Mouse (Mus musculus) gastrocnemius, adult 2 months (tissue): ENCODE results near the gene Galntl6. TPM values are rescaled to one million over a fixed set of nuclear protein-coding genes. Genes with fewer than 3 reads are reported as not detected.
A peak's percentile ranks its signal among the peaks of the same experiment; 100 is the strongest.

Experiments
- DNase-seq: peaks from one replicate; pipeline ENCODE4 v3.0.0; 2022
- H3K27ac ChIP-seq: fragments of 200-600 bp; 2 replicates; pipeline ENCODE4 v1.8.1; 2022; ENCODE audit warnings: mild to moderate bottlenecking
- H3K4me3 ChIP-seq: fragments of 200-600 bp; 2 replicates; pipeline ENCODE4 v1.8.1; 2022; ENCODE audit warnings: mild to moderate bottlenecking, moderate library complexity
- CTCF ChIP-seq: fragments of 200-600 bp; IDR thresholded peaks from 2 replicates; pipeline ENCODE4 v1.8.1; 2022; ENCODE audit warnings: antibody characterized with exemption, mild to moderate bottlenecking, moderate library complexity
- intact Hi-C: fragments of 180-260 bp; cut with DNase I; formaldehyde crosslinking; loops from one replicate; pipeline ENCODE4 v1.15.1; 2025
- total RNA-seq, 2 experiments: library from RNA; stranded (reverse); gene quantifications; 2 replicates each; pipeline ENCODE4 v1.2.3; 2021

The Galntl6 gene
- total RNA-seq, 2 experiments from 2014 or later, result not detected

DNA sequence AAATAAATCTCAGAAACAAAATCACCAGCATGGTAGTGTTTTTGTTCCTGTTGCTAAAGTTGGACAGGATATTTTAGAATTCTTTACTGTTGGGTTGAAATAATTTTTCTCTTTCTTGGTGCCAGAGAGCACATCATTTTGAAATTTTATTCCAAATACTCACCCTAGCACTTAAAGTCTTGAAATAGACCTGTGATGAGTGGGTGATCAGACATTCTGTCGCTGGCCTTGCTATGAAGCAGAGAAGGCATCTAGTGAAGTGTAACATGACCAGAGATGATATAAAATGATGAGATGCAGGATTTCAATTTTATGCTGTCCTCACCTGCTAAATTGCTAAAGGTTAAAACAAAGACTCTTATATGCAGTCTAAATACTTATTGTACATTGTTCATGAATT is 581.3 kb downstream of the Galntl6 start:
- Histone ChIP-seq H3K4me3 (no peak overlapping the region), H3K27ac (no peak overlapping the region)
- TF ChIP-seq CTCF, result no peak
- no peak for DNase-seq
- intact Hi-C loops, result no loop called here

GRCm38 (mm10) chr8:58313482-58313881 is 599.0 kb downstream of the Galntl6 start:
- H3K4me3 ChIP-seq, result no peak overlapping the region
- no peak for TF ChIP-seq CTCF
- no peak for DNase-seq
- intact Hi-C loops, result no loop called here
- H3K27ac ChIP-seq, result no peak overlapping the region

DNA sequence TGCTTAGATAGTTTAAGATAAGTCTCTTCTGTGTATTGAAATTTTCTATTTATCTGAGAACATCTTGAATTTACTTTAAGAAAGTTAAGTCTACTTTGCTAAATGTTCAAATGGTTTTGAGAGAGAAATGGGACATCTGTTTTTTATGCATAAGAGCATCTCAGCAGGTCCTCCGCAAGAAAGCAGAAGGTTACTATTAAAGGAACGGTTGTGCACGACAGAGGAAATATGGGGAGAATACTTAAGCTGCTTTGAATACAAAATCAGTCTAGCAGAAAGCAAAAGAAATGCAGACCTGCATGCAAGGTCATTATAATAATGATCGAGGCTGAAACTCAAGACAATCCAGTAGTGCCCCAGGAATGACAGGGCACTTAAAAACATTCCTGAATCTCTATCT is 621.0 kb downstream of the Galntl6 start:
- Histone ChIP-seq H3K27ac (no peak overlapping the region), H3K4me3 (no peak overlapping the region)
- TF ChIP-seq CTCF, result no peak
- intact Hi-C loops, result no loop called here
- no peak for DNase-seq

DNA sequence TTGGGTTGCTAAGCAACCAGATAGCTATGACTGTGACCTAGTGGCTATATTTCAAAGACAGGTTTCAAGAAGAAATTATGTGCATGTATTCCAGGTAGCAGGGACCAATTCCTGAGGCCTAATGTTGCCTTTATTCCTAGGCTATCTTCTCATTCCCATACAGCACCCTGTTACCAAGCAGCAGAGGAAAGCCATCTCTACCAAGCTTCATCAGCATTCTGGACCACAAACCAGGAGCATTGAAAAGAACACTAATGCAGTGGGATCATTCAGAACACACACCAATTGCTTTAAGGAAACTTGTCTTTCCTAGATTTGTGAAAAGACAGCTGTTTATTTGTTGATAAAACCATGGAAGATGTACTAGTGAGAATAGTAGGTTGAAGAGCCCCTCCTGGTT is 622.4 kb downstream of the Galntl6 start:
- no peak for DNase-seq
- Histone ChIP-seq H3K4me3 (no peak overlapping the region), H3K27ac (no peak overlapping the region)
- no peak for TF ChIP-seq CTCF
- intact Hi-C loops, result no loop called here

GRCm38 (mm10) chr8:58265485-58265884 is 647.0 kb downstream of the Galntl6 start:
- no peak for TF ChIP-seq CTCF
- intact Hi-C loops, result no loop called here
- H3K27ac ChIP-seq, result no peak overlapping the region
- no peak overlapping the region for H3K4me3 ChIP-seq
- DNase-seq, result no peak

- no peak overlapping the region for H3K27ac ChIP-seq
- TF ChIP-seq CTCF, result no peak
- H3K4me3 ChIP-seq, result no peak overlapping the region
- intact Hi-C loops, result no loop called here
- no peak for DNase-seq
Measured at GRCm38 (mm10) chr8:58258577-58259315, 653.7 kb downstream of the Galntl6 start.

DNA sequence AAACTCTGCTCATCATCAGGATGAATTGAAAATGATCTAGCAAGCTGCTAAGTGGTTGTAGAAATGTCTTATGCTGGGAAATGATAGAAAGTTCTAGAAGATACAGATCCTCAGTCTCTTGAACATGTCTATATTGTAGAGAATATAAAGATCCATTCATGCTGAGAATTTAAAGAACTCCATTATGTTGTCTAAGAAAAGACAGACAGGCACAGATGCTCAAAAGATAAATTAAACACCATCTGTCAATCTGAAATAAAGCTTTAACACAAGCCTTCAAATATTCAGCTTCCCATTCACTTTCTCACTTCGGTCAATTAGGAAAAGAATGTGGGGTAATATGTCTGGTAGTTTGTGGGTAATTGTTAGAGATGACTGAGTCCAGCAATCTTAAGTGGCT is 658.8 kb downstream of the Galntl6 start:
- no peak overlapping the region for H3K27ac ChIP-seq
- no peak overlapping the region for H3K4me3 ChIP-seq
- intact Hi-C loops, result no loop called here
- TF ChIP-seq CTCF, result no peak
- DNase-seq, result no peak

- intact Hi-C loops, result no loop called here
- no peak overlapping the region for H3K27ac ChIP-seq
- DNase-seq, result no peak
- TF ChIP-seq CTCF, result no peak
- no peak overlapping the region for H3K4me3 ChIP-seq
Measured at GRCm38 (mm10) chr8:58244830-58245229, 667.6 kb downstream of the Galntl6 start.

DNA sequence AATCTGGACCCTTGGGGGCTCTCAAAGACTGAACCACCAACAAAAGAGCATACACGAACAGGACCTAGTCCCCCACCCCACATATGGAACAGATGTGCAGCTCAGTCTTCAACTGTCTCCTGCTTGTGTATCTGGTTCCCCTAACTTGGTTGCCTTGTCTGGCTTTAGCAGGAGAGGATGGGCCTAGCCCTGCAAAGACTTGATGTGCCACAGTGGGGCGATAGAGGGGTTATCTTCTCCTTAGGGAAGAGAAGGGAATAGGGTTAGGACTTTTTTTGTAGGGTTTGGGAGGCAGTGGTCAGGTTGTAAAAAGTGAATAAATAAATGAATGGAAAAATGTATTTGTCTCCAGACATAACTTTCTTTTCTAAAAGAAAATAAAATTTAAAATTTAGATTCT is 678.2 kb downstream of the Galntl6 start:
- H3K4me3 ChIP-seq, result no peak overlapping the region
- DNase-seq, result no peak
- intact Hi-C loops, result no loop called here

DNA sequence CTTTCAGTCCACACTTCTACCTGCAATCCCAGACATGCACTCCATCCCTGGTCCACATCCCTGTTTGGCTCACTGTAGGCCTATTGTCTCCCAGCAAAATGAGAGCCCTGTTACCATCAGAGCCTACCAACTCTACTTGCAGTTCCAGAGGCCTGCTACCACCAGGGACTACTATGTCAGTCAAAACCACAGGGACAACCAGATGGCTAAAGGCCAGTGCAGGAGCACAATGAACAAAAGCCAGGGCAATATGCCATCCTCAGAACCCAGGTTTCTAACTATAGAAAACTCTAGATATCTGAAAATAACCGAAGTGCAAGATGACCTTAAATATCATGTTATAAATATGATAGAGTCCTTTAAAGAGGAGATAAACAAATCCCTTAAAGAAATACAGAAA is 683.7 kb downstream of the Galntl6 start:
- TF ChIP-seq CTCF, result no peak
- DNase-seq, result no peak
- H3K4me3 ChIP-seq, result no peak overlapping the region
- intact Hi-C loops, result no loop called here
- no peak overlapping the region for H3K27ac ChIP-seq

More for the DNA sequence above, 678.2 kb downstream of the Galntl6 start:
- H3K27ac ChIP-seq, result no peak overlapping the region
- no peak for TF ChIP-seq CTCF

DNA sequence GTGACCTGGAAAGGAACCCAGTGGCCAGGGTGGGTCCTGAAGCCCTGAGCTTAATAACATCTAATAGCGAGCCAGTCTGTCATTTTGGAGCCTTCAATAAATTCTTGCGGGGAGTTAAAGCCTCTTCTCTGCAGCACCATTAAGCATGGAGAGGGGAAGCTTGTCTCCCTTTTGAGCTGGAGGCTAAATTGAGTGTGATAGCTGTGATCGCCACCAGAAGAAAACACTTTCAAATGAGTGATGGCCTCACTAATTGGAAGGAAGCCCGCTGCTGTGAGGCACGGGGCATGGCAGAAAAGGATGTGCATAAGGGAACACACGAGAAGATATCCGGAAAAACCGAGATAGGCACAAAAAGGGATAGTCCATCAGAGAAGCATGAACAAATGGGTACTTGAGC is 694.6 kb downstream of the Galntl6 start:
- H3K27ac ChIP-seq, result no peak overlapping the region
- intact Hi-C loops, result no loop called here
- no peak overlapping the region for H3K4me3 ChIP-seq
- no peak for TF ChIP-seq CTCF
- no peak for DNase-seq

DNA sequence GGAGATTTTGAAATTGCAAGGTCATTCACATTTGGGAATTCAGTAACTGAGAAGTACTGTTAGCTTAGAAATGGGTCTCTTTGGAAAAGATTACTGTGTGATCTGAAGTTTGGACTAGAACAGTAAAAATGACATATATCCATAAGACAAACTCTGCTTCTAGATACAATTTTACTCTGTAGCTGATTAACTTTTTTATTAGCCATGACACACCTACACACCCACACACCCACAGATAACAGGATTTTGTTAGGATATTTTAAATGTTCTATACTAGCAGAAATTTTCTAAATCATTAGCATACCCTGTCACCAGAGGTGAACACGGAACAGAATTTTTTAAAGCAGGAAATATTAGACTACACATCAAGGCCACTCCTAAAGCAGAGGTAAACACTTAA is 722.7 kb downstream of the Galntl6 start:
- H3K4me3 ChIP-seq, result no peak overlapping the region
- H3K27ac ChIP-seq, result no peak overlapping the region
- intact Hi-C loops, result no loop called here
- no peak for TF ChIP-seq CTCF
- no peak for DNase-seq

DNA sequence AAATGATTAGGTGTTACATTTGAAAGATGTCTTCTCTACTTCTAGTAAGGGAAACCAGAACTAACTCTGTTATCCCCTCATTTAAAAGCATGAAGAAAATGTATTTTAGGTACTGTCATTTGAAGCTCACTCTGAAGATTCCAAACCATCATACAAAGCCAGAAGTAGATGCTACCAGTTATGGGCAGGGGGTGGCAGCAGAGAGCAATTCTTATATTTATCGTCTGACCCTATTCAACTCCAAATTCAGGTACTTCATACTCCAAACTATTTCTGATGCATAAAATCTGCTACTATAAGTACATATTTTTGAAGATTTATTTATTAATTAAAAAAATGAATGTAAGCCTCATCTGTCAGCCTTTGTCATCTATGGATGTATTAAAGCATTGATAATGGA is 765.5 kb downstream of the Galntl6 start:
- peak; percentile 68 for TF ChIP-seq CTCF
- H3K27ac ChIP-seq, result no peak overlapping the region
- no peak overlapping the region for H3K4me3 ChIP-seq
- DNase-seq, result peak; percentile 19
- intact Hi-C loops, result no loop called here

DNA sequence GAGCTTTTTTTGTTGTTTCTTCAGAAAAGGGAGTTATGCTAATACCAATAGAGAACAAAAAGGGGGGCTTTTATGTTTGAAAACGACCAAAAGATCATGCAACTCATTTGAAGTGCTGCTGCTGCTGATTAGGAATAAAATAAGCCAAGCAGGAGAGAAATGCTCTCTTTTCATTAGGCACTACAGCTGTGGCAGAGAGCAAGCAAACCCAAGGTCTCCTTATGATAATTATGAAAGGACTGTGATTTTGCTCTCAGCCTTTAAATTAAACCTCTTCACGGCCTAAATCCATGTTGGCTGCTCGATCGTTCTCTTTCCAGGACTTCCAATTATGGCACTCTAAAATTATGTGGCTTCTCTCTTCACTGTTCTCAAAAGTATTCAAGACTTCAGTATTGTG is 825.7 kb downstream of the Galntl6 start:
- no peak for TF ChIP-seq CTCF
- no peak for DNase-seq
- intact Hi-C loops, result no loop called here
- Histone ChIP-seq H3K27ac (no peak overlapping the region), H3K4me3 (no peak overlapping the region)
